Mouse (Mus musculus) thymus, adult 18-20 months (tissue): ENCODE results near the gene Adamtsl2.

Experiments
- DNase-seq, 2 experiments: peaks; one replicate each; pipeline ENCODE4 v3.0.0; 2022; ENCODE audit warnings: mixed read lengths in 2 of 2

The Adamtsl2 gene

DNA sequence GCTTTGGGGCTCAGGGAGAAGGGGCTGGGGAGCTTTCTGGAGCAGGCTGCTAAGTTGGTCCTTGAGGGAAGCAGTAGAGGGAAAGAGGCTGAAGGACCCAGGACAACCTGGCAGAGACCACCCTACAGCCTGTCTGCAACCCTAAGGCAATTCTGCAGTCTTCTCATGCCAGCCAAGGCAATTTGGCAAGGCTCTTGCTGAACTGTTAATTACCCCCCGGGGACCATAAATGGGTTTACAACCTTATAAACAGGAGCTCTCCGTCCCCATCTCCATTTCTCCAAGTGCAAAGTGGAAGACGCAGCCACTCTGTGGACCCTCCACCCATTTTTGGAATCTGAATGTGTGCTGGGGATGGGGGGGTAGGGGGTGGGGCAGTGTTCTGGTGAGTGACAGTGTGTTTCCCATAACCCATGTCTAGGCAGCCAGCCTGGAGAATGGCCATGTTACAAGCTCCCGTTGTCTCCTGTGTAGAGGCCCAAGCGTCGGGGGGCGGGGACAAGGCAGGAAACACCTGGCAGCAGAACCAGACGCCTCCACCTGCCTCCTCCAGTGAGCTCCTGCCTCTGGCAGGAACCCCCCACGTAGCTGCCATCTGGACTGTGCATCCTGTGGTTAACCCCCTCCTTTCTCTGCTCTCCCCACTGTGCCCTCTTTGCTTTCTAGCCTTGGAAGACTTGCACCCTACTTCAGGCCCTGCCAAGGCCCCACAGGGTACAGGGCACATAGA lies 42.6 kb downstream of the Adamtsl2 start:
- peak; percentile 92 to 96 for DNase-seq

- DNase-seq = peak in 1 of 2 experiments; percentile 35
Measured at GRCm38 (mm10) chr2:27122578-27122977, 43.4 kb downstream of the Adamtsl2 start.

DNA sequence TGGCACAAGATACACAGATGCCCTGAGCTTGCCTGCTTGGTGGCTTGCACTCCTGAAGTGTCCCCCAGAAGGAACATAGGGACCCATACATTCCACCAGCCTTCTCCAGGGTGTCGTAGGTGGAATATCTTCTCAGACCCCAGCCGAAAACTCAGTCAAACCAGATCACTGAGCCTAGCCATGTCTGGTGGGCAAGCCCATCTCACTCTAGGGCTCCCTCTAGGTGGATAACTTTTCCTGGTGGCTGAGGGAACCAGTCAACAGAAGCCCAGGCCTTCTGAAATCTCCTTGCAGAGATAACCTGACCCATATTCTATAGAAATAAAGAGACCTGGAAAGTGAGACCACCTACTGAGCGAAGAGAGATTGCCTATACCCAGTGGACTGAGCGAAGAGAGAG lies 43.9 kb downstream of the Adamtsl2 start:
- DNase-seq = peak in 1 of 2 experiments; percentile 43

DNA sequence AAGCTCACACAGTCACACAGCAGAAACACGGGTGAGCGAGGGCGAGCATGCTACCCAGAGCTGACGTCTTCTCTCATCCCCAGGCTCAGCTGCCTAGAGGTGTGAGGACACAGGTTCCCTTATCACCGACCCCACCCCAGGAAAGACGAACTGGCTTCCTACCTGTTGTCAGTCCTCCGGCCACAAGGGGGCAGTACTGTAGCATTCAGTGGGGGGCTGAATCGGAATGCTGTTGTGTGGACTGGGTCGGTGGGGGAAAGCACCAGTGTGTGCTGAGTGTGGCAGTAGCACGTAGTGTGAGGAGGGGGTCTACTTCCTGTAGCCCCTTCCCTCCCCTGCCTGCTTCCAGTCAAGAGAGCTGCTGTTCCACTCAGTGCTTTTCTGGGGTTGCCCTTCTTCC lies 46.8 kb downstream of the Adamtsl2 start:
- DNase-seq = peak in 1 of 2 experiments; percentile 66

- DNase-seq = peak in 1 of 2 experiments; percentile 47
Measured at GRCm38 (mm10) chr2:27126496-27126895, 47.3 kb downstream of the Adamtsl2 start.

- DNase-seq = no peak
Measured at GRCm38 (mm10) chr2:27128990-27129389, 49.8 kb downstream of the Adamtsl2 start.

- no peak for DNase-seq
Measured at GRCm38 (mm10) chr2:27135935-27136334, 56.8 kb downstream of the Adamtsl2 start.

DNA sequence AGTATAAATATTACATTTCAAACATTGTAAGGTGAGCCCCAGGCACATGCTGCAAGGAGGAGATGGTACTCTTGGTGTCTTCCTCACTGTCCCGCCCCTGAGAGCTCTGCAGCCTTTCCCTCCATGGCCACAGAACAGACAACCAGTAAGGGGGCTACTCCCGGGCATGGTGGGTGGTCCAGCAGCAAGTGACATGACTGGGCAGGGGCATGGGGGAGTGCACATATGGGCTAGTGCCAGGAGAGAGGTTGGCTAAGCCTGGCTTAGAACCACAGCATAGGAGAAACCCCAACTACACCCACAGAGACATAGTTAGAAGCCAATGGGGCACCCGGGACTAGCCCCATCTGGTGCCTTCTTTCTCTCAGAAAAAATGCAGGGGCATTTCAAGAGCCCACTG lies 57.2 kb downstream of the Adamtsl2 start:
- no peak for DNase-seq

- no peak for DNase-seq
Measured at GRCm38 (mm10) chr2:27136789-27137188, 57.6 kb downstream of the Adamtsl2 start.

GRCm38 (mm10) chr2:27138356-27138755 lies 59.2 kb downstream of the Adamtsl2 start:
- DNase-seq = no peak

GRCm38 (mm10) chr2:27141950-27142693 lies 62.9 kb downstream of the Adamtsl2 start, which contains the start of gene Fam163b:
Fam163b (minus strand) TSS chr2:27142491.
- DNase-seq = peak in 1 of 2 experiments; percentile 21

DNA sequence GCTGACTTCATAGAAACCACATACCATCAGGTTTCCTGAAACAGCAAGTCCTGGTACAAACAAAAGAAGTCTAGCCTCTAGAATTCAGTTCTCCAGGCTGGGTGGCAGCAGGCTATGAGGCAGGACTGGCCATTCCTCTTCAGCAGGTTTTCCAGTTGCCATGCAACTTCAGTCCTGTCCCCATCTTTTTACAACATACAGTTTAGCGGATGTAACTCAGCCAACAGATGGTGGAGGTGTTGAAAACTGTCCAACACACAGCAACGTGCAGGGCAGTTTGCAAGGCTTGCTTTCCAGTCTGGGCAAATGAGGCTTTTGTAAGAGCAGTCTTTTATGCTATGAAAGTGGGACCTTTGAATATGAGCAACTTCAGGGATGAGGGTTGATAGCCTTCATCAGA lies 65.8 kb downstream of the Adamtsl2 start:
- DNase-seq = no peak

DNA sequence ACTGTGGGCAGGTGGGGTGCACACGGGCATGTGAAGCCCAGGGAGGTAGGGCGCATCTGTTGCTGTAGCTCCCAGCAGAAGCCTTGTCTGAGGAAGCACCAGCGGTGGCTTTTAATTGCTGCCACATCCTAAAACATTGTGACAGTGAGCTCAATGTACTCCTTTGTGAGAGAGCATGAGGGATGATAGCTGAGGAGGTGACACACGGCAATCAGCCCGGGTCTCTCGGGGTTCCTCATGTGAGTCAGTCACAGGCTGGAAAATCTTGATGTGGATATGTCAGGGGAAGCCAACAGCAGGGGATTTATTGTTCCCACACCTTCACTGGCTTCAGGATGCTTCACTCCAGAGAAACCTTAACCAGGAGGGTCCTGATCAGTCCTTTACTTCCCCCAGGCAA lies 67.7 kb downstream of the Adamtsl2 start:
- DNase-seq = no peak

DNA sequence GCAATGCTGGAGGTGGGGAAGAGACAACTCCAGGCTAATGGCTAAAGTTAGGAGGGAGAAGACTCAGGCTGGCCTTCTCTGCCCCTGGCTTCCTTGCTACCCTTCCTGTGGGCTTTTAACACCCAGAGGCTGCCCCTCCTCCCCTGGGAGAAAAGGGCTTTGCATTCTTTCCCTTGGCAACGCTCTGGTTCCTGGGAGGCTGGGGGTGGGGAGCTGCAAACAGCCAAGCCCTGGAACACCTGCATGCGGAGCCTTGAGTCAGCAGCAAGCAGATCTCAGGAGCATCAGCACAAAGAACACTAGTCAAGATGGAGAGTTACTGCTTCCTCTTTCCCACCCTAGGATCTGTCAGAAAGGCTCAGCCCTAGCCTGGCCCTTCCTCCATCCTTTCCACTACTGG lies 70.3 kb downstream of the Adamtsl2 start:
- no peak for DNase-seq

DNA sequence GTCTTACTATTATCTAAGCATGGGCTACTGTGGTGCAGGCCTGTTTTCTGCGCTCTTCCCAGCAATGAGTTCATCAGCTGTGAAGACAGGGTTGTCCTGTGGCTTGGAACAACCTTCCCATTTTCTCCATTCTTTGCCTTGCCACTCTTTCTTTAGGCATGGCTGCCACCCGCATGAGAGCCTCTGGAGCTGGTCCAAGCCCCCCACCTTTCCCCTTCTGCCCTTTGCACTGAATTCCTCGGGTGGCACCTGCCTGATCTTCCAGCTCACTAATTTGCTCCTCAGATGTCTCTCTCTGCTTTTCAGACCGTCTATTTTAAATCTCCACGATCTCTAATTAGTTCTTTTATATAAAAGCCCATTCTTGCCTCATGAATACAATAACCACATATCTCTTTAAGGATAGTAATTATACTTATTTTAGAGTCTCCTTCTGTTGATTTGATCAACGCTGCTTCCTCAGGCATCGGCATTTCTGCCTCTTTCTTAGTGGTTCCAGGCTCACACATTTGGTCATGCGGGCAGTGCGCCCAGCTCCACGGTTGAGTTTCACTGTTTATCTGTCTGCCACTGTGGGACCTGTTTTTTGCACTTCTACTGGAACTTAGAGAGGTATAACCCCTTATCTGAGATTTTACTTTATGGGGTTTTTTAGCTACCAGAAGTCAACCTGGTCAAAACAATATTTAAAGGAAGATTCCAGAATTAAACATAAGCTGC lies 75.4 kb downstream of the Adamtsl2 start:
- DNase-seq = no peak

DNA sequence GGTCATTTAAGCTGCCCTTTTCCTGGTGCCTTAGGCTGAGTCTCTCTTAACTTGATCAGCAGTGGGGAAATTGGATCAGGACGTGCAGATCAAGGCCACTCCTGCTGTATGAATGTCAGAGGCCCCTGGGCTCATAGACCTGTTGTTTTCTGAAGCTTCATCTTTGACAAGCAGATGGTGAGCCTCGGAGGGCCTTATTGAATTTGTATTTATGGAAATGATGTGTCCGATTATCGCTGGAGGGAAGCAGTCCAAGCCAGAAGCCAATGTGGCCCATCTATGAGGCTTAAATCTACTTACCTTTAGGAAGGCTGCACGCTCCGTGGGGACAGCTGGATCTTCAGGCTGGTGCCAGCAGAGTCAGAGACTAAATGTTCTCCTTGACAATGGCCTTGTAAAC lies 77.4 kb downstream of the Adamtsl2 start:
- DNase-seq = no peak
